Mouse (Mus musculus): ENCODE data around the gene Igf1r. TPM values are rescaled to one million over a fixed set of nuclear protein-coding genes. Genes with fewer than 3 reads are reported as not detected.

The Igf1r gene
- total RNA-seq, 1 experiment = 23.5 TPM

- in situ Hi-C loops (cut with MboI; ENCODE audit: low sequenced_read_pairs in 2 of 2, unreplicated experiment in 2 of 2) = no loop called here
- no peak for DNase-seq (ENCODE audit: low read depth, low spot score)
- no peak for TF ChIP-seq CHD2 (IDR thresholded peaks at IDR 0.05; ENCODE audit: low read depth, low read length)
- H3K27ac ChIP-seq (ENCODE audit: insufficient read depth, low read depth, low read length, poor library complexity, severe bottlenecking) = no peak overlapping the region
- peaks cover 0 to 3% of the 10 kb centered on the region in 2 experiments; a peak in 1 of 4 replicates for H3K4me1 ChIP-seq (ENCODE audit: control insufficient read depth in 2 of 2, insufficient read depth in 2 of 2, low read length in 2 of 2, poor library complexity in 1 of 2)
- H3K4me3 ChIP-seq (ENCODE audit: insufficient read depth in 1 of 2, low read depth in 1 of 2, low read length in 2 of 2, poor library complexity in 1 of 2, severe bottlenecking in 1 of 2) = no peak overlapping the region
- no peaks in the 10 kb centered on the region for H3K9me3 ChIP-seq (ENCODE audit: control insufficient read depth, insufficient read depth, low read depth, low read length)
- no peak overlapping the region for H3K9ac ChIP-seq (ENCODE audit: insufficient read depth, low read depth, low read length, poor library complexity, severe bottlenecking)
- H3K36me3 ChIP-seq (ENCODE audit: control insufficient read depth, insufficient read depth, low read length, poor library complexity, severe bottlenecking) = no peaks in the 10 kb centered on the region; the same call in 1 of the 2 replicates
These were observed 15.8 kb downstream of the Igf1r start for GRCm38 (mm10) chr7:67968394-67968793.

DNA sequence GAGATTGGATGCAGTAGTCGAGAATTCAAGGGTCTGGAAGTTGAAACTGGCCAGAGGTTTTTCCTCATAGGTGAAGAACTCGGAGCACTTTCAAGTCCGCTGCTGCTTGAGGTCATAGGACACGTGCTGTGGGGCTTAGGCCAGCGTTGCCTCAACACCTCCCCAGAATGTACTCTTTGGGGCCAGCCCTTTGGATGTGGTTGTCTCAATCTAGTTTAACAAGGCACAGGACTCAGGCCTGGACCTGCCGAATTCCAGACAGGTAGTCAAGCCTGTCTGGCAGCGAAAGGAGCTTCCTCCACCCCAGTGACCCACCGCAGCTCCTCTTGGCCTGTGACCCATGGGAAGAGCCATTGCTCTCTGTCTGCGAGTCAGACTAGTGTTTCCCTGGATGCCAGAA is 16.4 kb downstream of the Igf1r start:
- H3K4me1 ChIP-seq (ENCODE audit: control insufficient read depth in 2 of 2, insufficient read depth in 2 of 2, low read length in 2 of 2, poor library complexity in 1 of 2) = peaks cover 0 to 3% of the 10 kb centered on the region in 2 experiments; a peak in 1 of 4 replicates

DNA sequence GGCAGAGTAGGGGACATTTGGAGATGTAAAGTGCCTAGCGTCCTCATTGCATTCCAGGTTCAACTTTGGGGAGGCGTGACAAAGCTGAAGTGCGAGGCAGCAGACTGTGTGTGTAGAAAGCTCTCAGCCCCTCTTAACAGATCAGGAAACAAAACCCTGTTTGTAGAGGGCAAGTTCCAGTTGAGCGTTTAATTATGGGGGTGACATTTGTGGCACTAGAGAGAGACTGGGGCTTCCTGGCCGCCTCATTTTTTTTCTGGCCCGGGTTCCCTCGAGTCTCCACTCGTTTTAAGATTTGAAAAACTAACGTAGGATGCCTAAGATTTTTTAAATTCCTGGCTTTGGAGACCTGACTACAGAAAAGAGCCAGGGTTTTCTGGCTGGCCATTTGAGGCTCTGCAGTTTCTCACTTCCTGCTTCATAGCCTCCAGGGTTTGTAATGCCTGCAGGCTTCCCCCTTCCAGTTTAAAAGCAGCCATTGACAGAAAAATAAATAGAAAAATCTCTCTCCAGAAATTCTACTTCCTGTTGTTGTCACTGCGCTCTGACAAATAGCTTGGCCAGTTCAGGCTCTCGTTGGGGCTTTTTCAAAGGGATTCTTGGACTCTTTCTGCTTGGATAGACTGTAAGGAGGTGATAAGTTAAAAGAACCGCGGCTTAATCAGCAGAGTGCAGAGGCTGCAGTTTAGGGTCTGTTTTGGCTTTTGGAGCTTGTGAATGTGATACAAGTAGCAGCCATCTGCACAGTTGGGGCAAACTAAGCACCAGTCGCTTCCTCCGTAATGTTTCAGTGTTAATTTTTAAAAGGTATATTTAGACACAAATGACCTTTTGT is 20.8 kb downstream of the Igf1r start:
- Histone ChIP-seq H3K9ac (ENCODE audit: insufficient read depth, low read depth, low read length, poor library complexity, severe bottlenecking) (no peak overlapping the region), H3K4me1 (ENCODE audit: control insufficient read depth in 2 of 2, insufficient read depth in 2 of 2, low read length in 2 of 2, poor library complexity in 1 of 2) (0 out of 4 replicates have a peak, but pooled peaks cover 0 to 3% of the 10 kb centered on the region in 2 experiments), H3K4me3 (ENCODE audit: insufficient read depth in 1 of 2, low read depth in 1 of 2, low read length in 2 of 2, poor library complexity in 1 of 2, severe bottlenecking in 1 of 2) (no peak overlapping the region), H3K36me3 (ENCODE audit: control insufficient read depth, insufficient read depth, low read length, poor library complexity, severe bottlenecking) (no peaks in the 10 kb centered on the region), H3K27ac (ENCODE audit: insufficient read depth, low read depth, low read length, poor library complexity, severe bottlenecking) (no peak overlapping the region), H3K9me3 (ENCODE audit: control insufficient read depth, insufficient read depth, low read depth, low read length) (no peaks in the 10 kb centered on the region)
- in situ Hi-C loops (cut with MboI; ENCODE audit: low sequenced_read_pairs in 2 of 2, unreplicated experiment in 2 of 2) = no loop called here
- DNase-seq (ENCODE audit: low read depth, low spot score) = no peak
- TF ChIP-seq MAFK (IDR thresholded peaks at IDR 0.05; ENCODE audit: insufficient read depth, low read depth, low read length) (no peak), CHD2 (IDR thresholded peaks at IDR 0.05; ENCODE audit: low read depth, low read length) (no peak), HCFC1 (IDR thresholded peaks at IDR 0.05; ENCODE audit: borderline replicate concordance, insufficient read depth, low read length) (no peak), ZNF384 (IDR thresholded peaks at IDR 0.05; ENCODE audit: low read depth, low read length) (no peak), ZC3H11A (IDR thresholded peaks at IDR 0.05; ENCODE audit: borderline replicate concordance, low read depth, low read length) (no peak)

More for the DNA sequence above, 16.4 kb downstream of the Igf1r start:
- TF ChIP-seq HCFC1 (IDR thresholded peaks at IDR 0.05; ENCODE audit: borderline replicate concordance, insufficient read depth, low read length) (no peak), CHD2 (IDR thresholded peaks at IDR 0.05; ENCODE audit: low read depth, low read length) (no peak), ZC3H11A (IDR thresholded peaks at IDR 0.05; ENCODE audit: borderline replicate concordance, low read depth, low read length) (no peak), ZNF384 (IDR thresholded peaks at IDR 0.05; ENCODE audit: low read depth, low read length) (no peak)
- DNase-seq (ENCODE audit: low read depth, low spot score) = no peak
- in situ Hi-C loops (cut with MboI; ENCODE audit: low sequenced_read_pairs in 2 of 2, unreplicated experiment in 2 of 2) = no loop called here
- no peak overlapping the region for H3K27ac ChIP-seq (ENCODE audit: insufficient read depth, low read depth, low read length, poor library complexity, severe bottlenecking)
- H3K4me3 ChIP-seq (ENCODE audit: insufficient read depth in 1 of 2, low read depth in 1 of 2, low read length in 2 of 2, poor library complexity in 1 of 2, severe bottlenecking in 1 of 2) = no peak overlapping the region
- H3K9me3 ChIP-seq (ENCODE audit: control insufficient read depth, insufficient read depth, low read depth, low read length) = no peaks in the 10 kb centered on the region
- H3K9ac ChIP-seq (ENCODE audit: insufficient read depth, low read depth, low read length, poor library complexity, severe bottlenecking) = no peak overlapping the region
- H3K36me3 ChIP-seq (ENCODE audit: control insufficient read depth, insufficient read depth, low read length, poor library complexity, severe bottlenecking) = no peaks in the 10 kb centered on the region; the same call in 1 of the 2 replicates

DNA sequence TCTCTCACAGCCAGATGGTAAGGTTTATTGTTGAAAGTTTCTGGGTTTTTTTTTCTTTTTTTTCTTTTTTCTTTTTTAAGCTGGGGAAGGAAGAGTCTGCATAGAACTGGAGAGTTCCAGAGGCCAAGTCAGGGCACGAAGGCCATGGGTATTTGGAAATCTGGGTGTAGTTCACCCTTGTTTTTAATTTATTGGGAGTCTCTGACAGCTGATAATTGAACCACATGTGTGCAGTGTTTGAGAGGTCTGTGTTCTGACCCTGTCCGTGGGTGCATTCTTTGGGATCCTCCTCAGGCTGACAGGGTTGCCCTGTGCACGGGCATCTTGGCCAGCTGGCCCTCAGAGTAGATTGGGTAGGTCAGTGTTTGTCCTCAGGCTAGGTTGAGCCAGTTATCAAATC is 29.3 kb downstream of the Igf1r start:
- no peak for DNase-seq (ENCODE audit: low read depth, low spot score)
- in situ Hi-C loops (cut with MboI; ENCODE audit: low sequenced_read_pairs in 2 of 2, unreplicated experiment in 2 of 2) = no loop called here
- no peaks in the 10 kb centered on the region for H3K9me3 ChIP-seq (ENCODE audit: control insufficient read depth, insufficient read depth, low read depth, low read length)
- no peaks in the 10 kb centered on the region for H3K36me3 ChIP-seq (ENCODE audit: control insufficient read depth, insufficient read depth, low read length, poor library complexity, severe bottlenecking)
- no peak overlapping the region for H3K27ac ChIP-seq (ENCODE audit: insufficient read depth, low read depth, low read length, poor library complexity, severe bottlenecking)
- no peak overlapping the region for H3K4me3 ChIP-seq (ENCODE audit: insufficient read depth in 1 of 2, low read depth in 1 of 2, low read length in 2 of 2, poor library complexity in 1 of 2, severe bottlenecking in 1 of 2)
- H3K4me1 ChIP-seq (ENCODE audit: control insufficient read depth in 2 of 2, insufficient read depth in 2 of 2, low read length in 2 of 2, poor library complexity in 1 of 2) = peaks cover 0 to 6% of the 10 kb centered on the region in 2 experiments; a peak in 1 of 4 replicates
- no peak overlapping the region for H3K9ac ChIP-seq (ENCODE audit: insufficient read depth, low read depth, low read length, poor library complexity, severe bottlenecking)
- TF ChIP-seq ZNF384 (IDR thresholded peaks at IDR 0.05; ENCODE audit: low read depth, low read length) = no peak

DNA sequence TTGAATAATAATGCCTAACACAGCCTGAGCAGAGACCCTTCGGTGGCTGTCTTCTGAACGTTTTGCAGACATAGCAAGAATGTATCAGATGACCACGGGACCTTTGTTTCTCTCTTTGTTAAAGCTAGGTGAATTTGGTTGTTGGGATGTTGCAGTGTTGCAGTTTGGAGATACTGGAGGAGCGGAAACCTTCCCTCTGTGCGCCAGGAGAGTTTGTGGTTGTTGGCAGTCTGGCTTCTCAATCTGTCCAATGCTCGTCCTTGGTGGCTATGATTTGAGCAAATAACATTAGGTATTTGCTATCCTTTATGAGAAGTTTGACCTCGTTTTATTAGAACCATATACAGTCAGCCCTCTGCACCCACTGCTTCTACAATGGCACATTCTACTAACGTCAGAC is 30.2 kb downstream of the Igf1r start:
- Histone ChIP-seq H3K27ac (ENCODE audit: insufficient read depth, low read depth, low read length, poor library complexity, severe bottlenecking) (no peak overlapping the region), H3K9ac (ENCODE audit: insufficient read depth, low read depth, low read length, poor library complexity, severe bottlenecking) (no peak overlapping the region), H3K36me3 (ENCODE audit: control insufficient read depth, insufficient read depth, low read length, poor library complexity, severe bottlenecking) (no peaks in the 10 kb centered on the region), H3K9me3 (ENCODE audit: control insufficient read depth, insufficient read depth, low read depth, low read length) (no peaks in the 10 kb centered on the region), H3K4me3 (ENCODE audit: insufficient read depth in 1 of 2, low read depth in 1 of 2, low read length in 2 of 2, poor library complexity in 1 of 2, severe bottlenecking in 1 of 2) (no peak overlapping the region), H3K4me1 (ENCODE audit: control insufficient read depth in 2 of 2, insufficient read depth in 2 of 2, low read length in 2 of 2, poor library complexity in 1 of 2) (peaks cover 0 to 6% of the 10 kb centered on the region in 2 experiments; a peak in 1 of 4 replicates)
- no peak for DNase-seq (ENCODE audit: low read depth, low spot score)
- TF ChIP-seq ZNF384 (IDR thresholded peaks at IDR 0.05; ENCODE audit: low read depth, low read length) (no peak), MAFK (IDR thresholded peaks at IDR 0.05; ENCODE audit: insufficient read depth, low read depth, low read length) (no peak), CHD2 (IDR thresholded peaks at IDR 0.05; ENCODE audit: low read depth, low read length) (no peak), HCFC1 (IDR thresholded peaks at IDR 0.05; ENCODE audit: borderline replicate concordance, insufficient read depth, low read length) (no peak), ZC3H11A (IDR thresholded peaks at IDR 0.05; ENCODE audit: borderline replicate concordance, low read depth, low read length) (no peak)
- in situ Hi-C loops (cut with MboI; ENCODE audit: low sequenced_read_pairs in 2 of 2, unreplicated experiment in 2 of 2) = no loop called here
